Mouse (Mus musculus) hindbrain, embryonic 16.5 days (tissue): ENCODE results near the gene Cabin1. TPM values are rescaled to one million over a fixed set of nuclear protein-coding genes. Genes with fewer than 3 reads are reported as not detected.

ENCODE experiments used
- ATAC-seq: fragments of 200-750 bp; cut with Nextera tagmentation; 2 replicates; pipeline ENCODE4 v1.8.0; 2017; ENCODE audit warnings: moderate TSS enrichment, moderate library complexity
- H3K27ac ChIP-seq: fragments of 300-500 bp; sonication (generic); 2 replicates; pipeline ENCODE4 v1.5.1; 2014; ENCODE audit warnings: low read depth, mild to moderate bottlenecking, control low read depth, low read length, moderate library complexity
- H3K27me3 ChIP-seq: fragments of 300-500 bp; sonication (generic); replicated peaks from 2 replicates; pipeline ENCODE4 v1.6.1; 2014; ENCODE audit warnings: low read length; ENCODE audit not compliant: control insufficient read depth, insufficient read depth
- H3K36me3 ChIP-seq: fragments of 300-500 bp; sonication (generic); 2 replicates; pipeline ENCODE4 v1.6.1; 2014; ENCODE audit warnings: mild to moderate bottlenecking, low read length, moderate library complexity, mixed read lengths; ENCODE audit not compliant: control insufficient read depth, insufficient read depth
- H3K4me1 ChIP-seq: fragments of 300-500 bp; sonication (generic); 2 replicates; pipeline ENCODE4 v1.6.1; 2014; ENCODE audit warnings: low read depth, low read length; ENCODE audit not compliant: control insufficient read depth, insufficient read depth
- H3K4me2 ChIP-seq: fragments of 300-500 bp; sonication (generic); 2 replicates; pipeline ENCODE4 v1.6.1; 2014; ENCODE audit warnings: mild to moderate bottlenecking, low read length, control low read depth, moderate library complexity
- H3K4me3 ChIP-seq: fragments of 300-500 bp; sonication (generic); 2 replicates; pipeline ENCODE4 v1.5.1; 2014; ENCODE audit warnings: mild to moderate bottlenecking, low read length, control low read depth, moderate library complexity
- H3K9ac ChIP-seq: fragments of 300-500 bp; sonication (generic); 2 replicates; pipeline ENCODE4 v1.6.1; 2014; ENCODE audit warnings: low read depth, mild to moderate bottlenecking, control low read depth, low read length, moderate library complexity
- H3K9me3 ChIP-seq: fragments of 300-500 bp; sonication (generic); 2 replicates; pipeline ENCODE4 v1.6.1; 2014; ENCODE audit warnings: mild to moderate bottlenecking, low read length, moderate library complexity; ENCODE audit not compliant: control insufficient read depth
- WGBS: fragments of 180-500 bp; shearing (Covaris S2); extraction: QIAGEN DNeasy Blood & Tissue Kit; methylation state at CpG from one replicate; pipeline ENCODE4 v1.1.7; 2014; 5-methylcytosine and 5-hydroxymethylcytosine counted together
- polyA plus RNA-seq: library from polyadenylated mRNA; unstranded; fragments of >200 nt; fragmentation: Nextera tagmentation; extraction: Ambion mirVana; gene quantifications from 2 replicates; pipeline ENCODE4 v1.2.1, GENCODE M21; 2015

The Cabin1 gene
- polyA plus RNA-seq, 1 experiment from 2014 or later, result 30.9 TPM

DNA sequence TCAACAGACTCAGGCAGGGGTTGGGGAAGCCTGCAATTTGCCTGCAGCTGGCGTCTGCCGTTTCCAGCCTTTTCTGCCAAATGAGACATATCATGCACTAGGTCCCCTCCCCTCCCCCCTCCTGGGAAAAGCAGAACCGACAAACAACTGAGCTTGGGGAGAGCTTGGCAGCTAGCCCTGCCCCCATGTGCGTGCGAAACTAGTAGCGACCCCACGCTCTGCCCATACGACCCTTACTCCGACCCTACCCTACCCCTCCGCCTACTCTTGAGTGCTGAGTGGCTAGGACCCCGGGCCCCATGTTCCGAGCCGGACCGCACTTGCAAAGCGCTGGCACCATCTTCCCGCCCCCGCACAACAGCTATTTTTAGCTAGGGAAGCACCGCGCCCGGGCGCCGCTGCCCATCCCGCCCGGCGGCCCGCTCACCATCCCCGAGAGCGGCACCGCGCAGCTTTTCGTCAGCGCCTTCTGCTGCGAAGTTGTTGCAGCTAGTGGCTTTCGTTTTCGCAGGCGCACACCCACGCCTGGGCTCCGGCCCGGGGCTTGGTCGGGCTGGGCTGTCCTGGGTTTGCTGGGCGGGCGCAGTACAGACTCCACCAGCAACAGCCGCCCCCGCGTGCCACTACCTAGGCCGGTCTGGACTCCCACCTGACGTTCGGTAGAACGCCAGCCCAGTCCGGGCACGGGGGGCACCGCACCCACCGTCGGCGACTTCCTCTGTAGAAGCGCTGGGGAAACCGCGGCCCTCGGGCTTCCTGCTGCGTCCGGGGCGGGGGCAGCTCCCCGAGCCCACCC, 96.8 kb downstream of the Cabin1 start:
- H3K27me3 ChIP-seq, result no peaks in the 10 kb centered on the region
- H3K4me3 ChIP-seq, result peak overlapping the region; percentile 53
- H3K36me3 ChIP-seq, result no peaks in the 10 kb centered on the region; the same call in 1 of the 2 replicates
- WGBS, result 1% methylated on average over 62 of the region's 63 CpGs
- peak overlapping the region; percentile 92 for H3K4me2 ChIP-seq
- peak overlapping the region; percentile 72 for H3K9ac ChIP-seq
- ATAC-seq, result peak; percentile 64
- H3K27ac ChIP-seq, result peak overlapping the region; percentile 81
- H3K9me3 ChIP-seq, result no peaks in the 10 kb centered on the region
- H3K4me1 ChIP-seq, result peaks cover 30% of the 10 kb centered on the region

- 9% methylated on average over 4 of the region's 4 CpGs for WGBS
- H3K4me2 ChIP-seq, result peak overlapping the region; percentile 92
- H3K4me3 ChIP-seq, result peak overlapping the region; percentile 53
- no peak for ATAC-seq
- H3K27ac ChIP-seq, result peak overlapping the region; percentile 81
- H3K9me3 ChIP-seq, result no peaks in the 10 kb centered on the region
- H3K4me1 ChIP-seq, result peaks cover 34% of the 10 kb centered on the region
- H3K27me3 ChIP-seq, result no peaks in the 10 kb centered on the region
- H3K9ac ChIP-seq, result peak overlapping the region; percentile 72
- H3K36me3 ChIP-seq, result no peaks in the 10 kb centered on the region; the same call in 1 of the 2 replicates
Observed at GRCm38 (mm10) chr10:75666451-75667030, 97.6 kb downstream of the Cabin1 start.

- no peaks in the 10 kb centered on the region for H3K9me3 ChIP-seq
- H3K27ac ChIP-seq, result no peak overlapping the region
- peaks cover 34% of the 10 kb centered on the region for H3K4me1 ChIP-seq
- no peak overlapping the region for H3K9ac ChIP-seq
- no peak for ATAC-seq
- no peaks in the 10 kb centered on the region; the same call in 1 of the 2 replicates for H3K36me3 ChIP-seq
- no peak overlapping the region for H3K4me3 ChIP-seq
- 90% methylated on average over 6 of the region's 6 CpGs for WGBS
- H3K4me2 ChIP-seq, result no peak overlapping the region
- H3K27me3 ChIP-seq, result no peaks in the 10 kb centered on the region
Observed at GRCm38 (mm10) chr10:75664673-75665270, 99.4 kb downstream of the Cabin1 start.

- no peaks in the 10 kb centered on the region for H3K27me3 ChIP-seq
- peaks cover 30% of the 10 kb centered on the region for H3K4me1 ChIP-seq
- peaks cover 5% of the 10 kb centered on the region for H3K36me3 ChIP-seq
- ATAC-seq, result no peak
- 71% methylated on average over 4 of the region's 4 CpGs for WGBS
- H3K9ac ChIP-seq, result no peak overlapping the region
- no peak overlapping the region for H3K4me2 ChIP-seq
- H3K9me3 ChIP-seq, result no peaks in the 10 kb centered on the region
- H3K27ac ChIP-seq, result no peak overlapping the region
- no peak overlapping the region for H3K4me3 ChIP-seq
Observed at GRCm38 (mm10) chr10:75662575-75662974, 101.6 kb downstream of the Cabin1 start.

DNA sequence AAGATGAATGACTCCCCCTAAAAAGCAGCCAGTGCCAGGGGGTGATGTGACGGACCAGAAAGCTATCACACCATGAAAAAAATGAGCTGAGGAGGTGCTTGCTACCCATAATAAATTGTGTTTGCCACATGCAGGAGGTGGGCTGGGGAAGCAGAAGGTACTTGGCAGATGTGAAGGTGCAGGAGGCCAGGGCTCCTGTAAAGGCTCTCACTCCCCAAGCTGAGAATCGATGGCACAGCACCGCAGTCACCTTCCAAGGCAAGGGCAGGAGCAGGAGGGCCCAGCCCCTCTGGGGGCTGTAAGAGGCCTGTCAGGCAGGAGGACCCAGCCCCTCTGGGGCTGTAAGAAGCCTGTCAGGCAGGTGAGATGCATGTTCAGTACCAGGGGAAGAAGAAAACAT, 102.3 kb downstream of the Cabin1 start:
- Histone ChIP-seq H3K9ac (no peak overlapping the region), H3K27ac (peak overlapping the region; percentile 49; the same call in 1 of the 2 replicates), H3K4me1 (peaks cover 24% of the 10 kb centered on the region), H3K27me3 (no peaks in the 10 kb centered on the region), H3K9me3 (no peaks in the 10 kb centered on the region), H3K36me3 (peaks cover 7% of the 10 kb centered on the region), H3K4me3 (no peak overlapping the region), H3K4me2 (no peak overlapping the region)
- no peak for ATAC-seq
- WGBS, result 57% methylated on average over 3 of the region's 3 CpGs

DNA sequence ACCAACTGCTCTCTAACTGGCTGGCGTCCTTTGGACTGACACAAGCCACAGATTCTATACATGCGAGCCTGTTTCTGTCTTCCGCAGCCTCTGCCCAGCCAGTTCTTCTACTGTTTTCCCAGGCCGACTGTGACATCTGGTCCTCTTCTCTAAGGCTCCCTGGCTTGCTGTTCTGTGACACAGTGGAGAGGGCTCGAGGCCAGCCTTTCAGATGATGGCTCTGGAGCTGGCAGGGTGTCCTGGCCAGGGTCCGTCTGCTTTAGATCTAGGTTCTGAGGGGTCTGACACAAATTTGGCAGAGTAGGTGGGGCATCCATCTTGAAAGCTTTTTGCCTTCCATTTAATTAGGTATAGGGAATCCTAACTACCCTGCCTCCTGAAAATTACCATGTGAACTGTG, 102.8 kb downstream of the Cabin1 start:
- WGBS, result 57% methylated on average over 6 of the region's 6 CpGs
- Histone ChIP-seq H3K9me3 (no peaks in the 10 kb centered on the region), H3K36me3 (peaks cover 12% of the 10 kb centered on the region), H3K9ac (no peak overlapping the region), H3K27me3 (no peaks in the 10 kb centered on the region), H3K4me2 (no peak overlapping the region), H3K27ac (peak overlapping the region; percentile 49; the same call in 1 of the 2 replicates), H3K4me1 (peaks cover 19% of the 10 kb centered on the region), H3K4me3 (no peak overlapping the region)
- peak; percentile 83 for ATAC-seq

- no peaks in the 10 kb centered on the region for H3K9me3 ChIP-seq
- no peak overlapping the region for H3K4me3 ChIP-seq
- H3K27me3 ChIP-seq, result no peaks in the 10 kb centered on the region
- no peak overlapping the region for H3K27ac ChIP-seq
- H3K36me3 ChIP-seq, result peaks cover 34% of the 10 kb centered on the region
- ATAC-seq, result no peak
- no peak overlapping the region for H3K9ac ChIP-seq
- over 99% methylated on average over 7 of the region's 7 CpGs for WGBS
- no peak overlapping the region for H3K4me2 ChIP-seq
- peaks cover 5% of the 10 kb centered on the region for H3K4me1 ChIP-seq
Observed at GRCm38 (mm10) chr10:75657772-75658171, 106.4 kb downstream of the Cabin1 start.

DNA sequence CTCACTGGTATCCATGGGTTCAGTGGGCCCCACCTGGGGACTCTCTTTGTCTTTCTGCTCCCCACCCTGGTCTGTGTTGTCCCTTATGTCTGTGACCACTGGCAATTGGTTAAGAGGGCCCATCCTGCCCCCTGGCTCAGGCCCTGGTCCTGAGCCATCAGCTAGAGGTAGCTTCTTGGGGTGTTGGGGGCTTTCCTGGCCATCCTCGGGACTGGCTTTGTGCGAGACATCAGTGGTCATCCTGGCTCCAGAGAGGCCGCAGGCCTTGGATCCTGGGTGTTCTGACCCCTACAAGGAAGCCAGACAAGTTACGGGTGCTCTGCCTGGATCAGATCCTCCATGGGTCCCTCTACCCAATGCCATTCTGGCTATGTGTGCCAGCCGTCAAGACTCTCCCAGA, 107.0 kb downstream of the Cabin1 start:
- 86% methylated on average over 5 of the region's 5 CpGs for WGBS

GRCm38 (mm10) chr10:75654053-75654452, 110.1 kb downstream of the Cabin1 start:
- 95% methylated on average over 4 of the region's 4 CpGs for WGBS
- H3K4me2 ChIP-seq, result no peak overlapping the region
- ATAC-seq, result no peak
- H3K4me1 ChIP-seq, result no peaks in the 10 kb centered on the region
- no peaks in the 10 kb centered on the region for H3K27me3 ChIP-seq
- no peak overlapping the region for H3K9ac ChIP-seq
- no peak overlapping the region for H3K27ac ChIP-seq
- H3K36me3 ChIP-seq, result peaks cover 55% of the 10 kb centered on the region
- no peak overlapping the region for H3K4me3 ChIP-seq
- H3K9me3 ChIP-seq, result no peaks in the 10 kb centered on the region

More for the DNA sequence above, 107.0 kb downstream of the Cabin1 start:
- H3K27me3 ChIP-seq, result no peaks in the 10 kb centered on the region
- no peak overlapping the region for H3K4me2 ChIP-seq
- no peak for ATAC-seq
- H3K9ac ChIP-seq, result no peak overlapping the region
- peaks cover 5% of the 10 kb centered on the region for H3K4me1 ChIP-seq
- H3K9me3 ChIP-seq, result no peaks in the 10 kb centered on the region
- peaks cover 39% of the 10 kb centered on the region for H3K36me3 ChIP-seq
- H3K27ac ChIP-seq, result no peak overlapping the region
- H3K4me3 ChIP-seq, result no peak overlapping the region
